Mouse (Mus musculus): ENCODE data around the gene Fam114a1.

DNA sequence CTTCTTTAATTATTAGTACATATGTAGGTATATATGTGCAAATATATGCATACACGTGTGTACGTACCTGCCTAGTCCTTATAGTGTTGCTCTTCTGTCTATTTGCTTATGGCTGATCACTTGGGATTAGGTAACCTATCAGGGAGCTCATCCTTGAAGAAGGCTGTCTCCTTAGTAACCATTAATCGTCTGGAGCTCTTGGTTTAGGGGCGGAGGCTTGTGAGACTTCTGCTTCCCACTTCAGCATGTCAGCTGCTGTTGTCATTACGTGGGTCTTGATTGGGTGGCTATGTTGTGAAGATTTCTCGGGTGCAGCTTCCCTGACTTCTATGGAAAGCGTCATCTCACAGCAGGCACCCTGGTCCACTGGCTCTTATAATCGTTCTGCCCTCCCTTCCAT, 7.3 kb downstream of the Fam114a1 start:
- TF ChIP-seq ZC3H11A (IDR thresholded peaks at IDR 0.05; ENCODE audit: borderline replicate concordance, low read depth, low read length) (no peak), ZNF384 (IDR thresholded peaks at IDR 0.05; ENCODE audit: low read depth, low read length) (no peak), HCFC1 (IDR thresholded peaks at IDR 0.05; ENCODE audit: borderline replicate concordance, insufficient read depth, low read length) (no peak), MAFK (IDR thresholded peaks at IDR 0.05; ENCODE audit: insufficient read depth, low read depth, low read length) (no peak), CHD2 (IDR thresholded peaks at IDR 0.05; ENCODE audit: low read depth, low read length) (no peak)
